Mouse (Mus musculus) activated CD4-positive, CD25-positive, alpha-beta regulatory T cell, adult 4 months (primary cell): ENCODE measurements around the gene Dock10. TPM values are rescaled to one million over a fixed set of nuclear protein-coding genes. Genes with fewer than 3 reads are reported as not detected.
A peak's percentile ranks its signal among the peaks of the same experiment; 100 is the strongest.

Experiments
- ATAC-seq: one replicate; pipeline ENCODE4 v1.8.0; 2017
- polyA plus RNA-seq, 2 experiments: library from polyadenylated mRNA; unstranded; fragments of 100-300 nt; shearing (Covaris generic); gene quantifications; one replicate each; pipeline ENCODE4 v1.2.1; 2017

Gene Dock10
- polyA plus RNA-seq, 2 experiments from 2014 or later = 93.0 to 114 TPM

- no peak for ATAC-seq
Measured at GRCm38 (mm10) chr1:80655854-80656253, 102.5 kb downstream of the Dock10 start.

- ATAC-seq = no peak
Measured at GRCm38 (mm10) chr1:80655195-80655594, 103.1 kb downstream of the Dock10 start.

- no peak for ATAC-seq
Measured at GRCm38 (mm10) chr1:80654177-80654576, 104.2 kb downstream of the Dock10 start.

- peak; percentile 47 for ATAC-seq
Measured at GRCm38 (mm10) chr1:80652803-80653202, 105.5 kb downstream of the Dock10 start.

GRCm38 (mm10) chr1:80652083-80652482 lies 106.2 kb downstream of the Dock10 start:
- ATAC-seq = no peak

- ATAC-seq = no peak
Measured at GRCm38 (mm10) chr1:80646602-80647001, 111.7 kb downstream of the Dock10 start.

- ATAC-seq = peak; percentile 73
Measured at GRCm38 (mm10) chr1:80643866-80644451, 114.4 kb downstream of the Dock10 start.

GRCm38 (mm10) chr1:80641832-80642231 lies 116.5 kb downstream of the Dock10 start:
- no peak for ATAC-seq

GRCm38 (mm10) chr1:80641288-80641687 lies 117.0 kb downstream of the Dock10 start:
- peak; percentile 26 for ATAC-seq

- ATAC-seq = no peak
Measured at GRCm38 (mm10) chr1:80639553-80639952, 118.8 kb downstream of the Dock10 start.

- ATAC-seq = peak; percentile 41
Measured at GRCm38 (mm10) chr1:80637214-80637705, 121.1 kb downstream of the Dock10 start.

- ATAC-seq = peak; percentile 73
Measured at GRCm38 (mm10) chr1:80635825-80636224, 122.5 kb downstream of the Dock10 start.

GRCm38 (mm10) chr1:80633536-80633935 lies 124.8 kb downstream of the Dock10 start:
- ATAC-seq = no peak

GRCm38 (mm10) chr1:80630179-80631149 lies 127.9 kb downstream of the Dock10 start:
- ATAC-seq = no peak

GRCm38 (mm10) chr1:80628054-80628453 lies 130.3 kb downstream of the Dock10 start:
- ATAC-seq = no peak

- no peak for ATAC-seq
Measured at GRCm38 (mm10) chr1:80626800-80627199, 131.5 kb downstream of the Dock10 start.

GRCm38 (mm10) chr1:80625371-80625770 lies 133.0 kb downstream of the Dock10 start:
- ATAC-seq = no peak

GRCm38 (mm10) chr1:80624552-80624951 lies 133.8 kb downstream of the Dock10 start:
- ATAC-seq = no peak

- no peak for ATAC-seq
Measured at GRCm38 (mm10) chr1:80622646-80623045, 135.7 kb downstream of the Dock10 start.

GRCm38 (mm10) chr1:80619100-80619499 lies 139.2 kb downstream of the Dock10 start:
- peak; percentile 58 for ATAC-seq

GRCm38 (mm10) chr1:80616671-80617070 lies 141.7 kb downstream of the Dock10 start:
- ATAC-seq = no peak

GRCm38 (mm10) chr1:80614750-80615149 lies 143.6 kb downstream of the Dock10 start:
- no peak for ATAC-seq

GRCm38 (mm10) chr1:80613395-80614011 lies 144.8 kb downstream of the Dock10 start:
- peak; percentile 38 for ATAC-seq
